Mouse (Mus musculus) CH12.LX (cell line): ENCODE results near the gene Muc3.

Source experiments
- BHLHE40 ChIP-seq: IDR thresholded peaks from 2 replicates; pipeline ENCODE4 v1.6.1; 2011; ENCODE audit warnings: mild to moderate bottlenecking, low read depth, low read length, improper control_type of control experiment
- CHD1 ChIP-seq: IDR thresholded peaks from 2 replicates; pipeline ENCODE4 v1.6.1; 2012; ENCODE audit warnings: low read depth, low read length, improper control_type of control experiment, inconsistent platforms
- CHD2 ChIP-seq: IDR thresholded peaks from 2 replicates; pipeline ENCODE4 v1.6.1; 2011; ENCODE audit warnings: low read length, improper control_type of control experiment
- CTCF ChIP-seq, 2 experiments: IDR thresholded peaks in 1 of 2; conservative IDR thresholded peaks in 1 of 2; 2 replicates each; pipeline ENCODE4 v1.5.1; 2011 to 2012; ENCODE audit warnings: low read depth in 2 of 2, low read length in 2 of 2, improper control_type of control experiment in 1 of 2, inconsistent platforms in 1 of 2, mild to moderate bottlenecking in 1 of 2, moderate library complexity in 1 of 2
- EP300 ChIP-seq: IDR thresholded peaks from 2 replicates; pipeline ENCODE4 v1.6.1; 2011; ENCODE audit warnings: low read length, improper control_type of control experiment
- MAX ChIP-seq: IDR thresholded peaks from 2 replicates; pipeline ENCODE4 v1.6.1; 2011; ENCODE audit warnings: low read length, improper control_type of control experiment
- MEF2A ChIP-seq: IDR thresholded peaks from 2 replicates; pipeline ENCODE4 v1.6.1; 2014; ENCODE audit warnings: low read depth, mild to moderate bottlenecking, inconsistent platforms, low read length, improper control_type of control experiment, borderline replicate concordance
- MXI1 ChIP-seq: IDR thresholded peaks from 2 replicates; pipeline ENCODE4 v1.6.1; 2011; ENCODE audit warnings: mild to moderate bottlenecking, low read depth, low read length, improper control_type of control experiment
- POLR2A ChIP-seq: IDR thresholded peaks from 2 replicates; pipeline ENCODE4 v1.6.1; 2011; ENCODE audit warnings: low read depth, mild to moderate bottlenecking, improper control_type of control experiment, low read length
- POLR2AphosphoS2 ChIP-seq: IDR thresholded peaks from 2 replicates; pipeline ENCODE4 v1.6.1; 2011; ENCODE audit warnings: low read depth, low read length, improper control_type of control experiment
- RCOR1 ChIP-seq: conservative IDR thresholded peaks from 2 replicates; pipeline ENCODE4 v1.6.1; 2012; ENCODE audit warnings: low read depth, mild to moderate bottlenecking, inconsistent platforms, low read length, improper control_type of control experiment
- UBTF ChIP-seq: IDR thresholded peaks from 2 replicates; pipeline ENCODE4 v1.6.1; 2012; ENCODE audit warnings: low read depth, mild to moderate bottlenecking, inconsistent platforms, low read length, improper control_type of control experiment, moderate library complexity
- USF1 ChIP-seq: IDR thresholded peaks from 2 replicates; pipeline ENCODE4 v1.6.1; 2014; ENCODE audit warnings: low read depth, mild to moderate bottlenecking, inconsistent platforms, low read length, improper control_type of control experiment
- ZMIZ1 ChIP-seq: IDR thresholded peaks from 2 replicates; pipeline ENCODE4 v1.6.1; 2012; ENCODE audit warnings: low read depth, mild to moderate bottlenecking, inconsistent platforms, low read length, improper control_type of control experiment

DNA sequence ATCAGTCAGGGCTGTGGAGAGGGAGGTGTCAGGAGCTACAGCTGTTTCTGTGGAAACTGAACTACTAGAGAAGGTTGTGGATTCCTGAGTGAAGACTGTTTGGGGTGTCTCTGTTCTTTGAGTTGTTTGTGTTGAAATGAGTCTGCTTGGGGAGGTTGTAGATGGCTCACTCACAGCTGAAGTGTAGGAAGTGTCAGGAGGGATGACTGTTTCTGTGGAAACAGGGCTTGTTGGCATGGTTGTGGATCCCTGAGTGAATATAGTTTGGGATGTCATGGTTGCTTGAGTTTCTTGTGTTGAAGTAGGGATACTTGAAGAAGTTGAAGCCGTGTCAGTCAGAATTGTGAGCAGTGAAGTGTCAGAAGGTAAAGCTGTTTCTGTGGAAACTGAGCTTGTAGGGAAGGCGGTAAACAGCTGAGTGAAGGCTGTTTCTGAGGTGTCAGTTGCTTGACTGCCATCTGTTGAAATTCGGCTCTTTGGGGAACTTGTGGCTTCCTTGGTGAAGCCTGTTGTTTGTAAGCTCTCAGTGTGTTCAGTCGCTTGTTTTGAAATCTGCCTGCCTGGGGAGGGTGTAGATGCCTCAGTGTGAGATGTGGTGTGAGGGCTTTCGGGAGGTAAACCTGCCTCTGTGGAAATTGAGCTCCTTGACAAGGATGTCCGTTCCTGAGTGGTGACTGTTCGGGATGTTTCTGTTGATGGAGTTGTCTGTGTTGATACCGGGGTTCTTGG, 30.7 kb upstream of the Muc3 start:
- TF ChIP-seq POLR2AphosphoS2 (no peak), ZMIZ1 (no peak), POLR2A (no peak), CTCF (conservative IDR thresholded peaks at IDR 0.05 in 1 of 2, IDR thresholded peaks at IDR 0.05 in 1 of 2; ENCODE audit: low read depth in 2 of 2, low read length in 2 of 2) (no peak), BHLHE40 (no peak), RCOR1 (no peak), MXI1 (no peak), UBTF (no peak), USF1 (no peak), MAX (no peak), MEF2A (no peak), EP300 (no peak), CHD2 (no peak), CHD1 (no peak)
